Mouse (Mus musculus) midbrain, embryonic 14.5 days (tissue): ENCODE measurements around the gene Ybx3. TPM values are rescaled to one million over a fixed set of nuclear protein-coding genes. Genes with fewer than 3 reads are reported as not detected.

ENCODE experiments used
- ATAC-seq: fragments of 200-750 bp; cut with Nextera tagmentation; 2 replicates; pipeline ENCODE4 v1.8.0; 2017; ENCODE audit warnings: moderate number of reproducible peaks, moderate library complexity; ENCODE audit not compliant: low FRiP score, low TSS enrichment
- DNase-seq: peaks from one replicate; pipeline ENCODE4 v3.0.0-alpha.2; 2015
- H3K27ac ChIP-seq: fragments of 300-500 bp; sonication (generic); replicated peaks from 2 replicates; pipeline ENCODE4 v1.5.1; 2014; ENCODE audit warnings: mild to moderate bottlenecking, low read depth, low read length, moderate library complexity
- H3K27me3 ChIP-seq: fragments of 300-500 bp; sonication (generic); 2 replicates; pipeline ENCODE4 v1.6.1; 2014; ENCODE audit warnings: low read length, control low read depth, mixed read lengths; ENCODE audit not compliant: control insufficient read depth, insufficient read depth
- H3K36me3 ChIP-seq: fragments of 300-500 bp; sonication (generic); 2 replicates; pipeline ENCODE4 v1.6.1; 2014; ENCODE audit warnings: low read length, control low read depth; ENCODE audit not compliant: control insufficient read depth, insufficient read depth
- H3K4me1 ChIP-seq: fragments of 300-500 bp; sonication (generic); 2 replicates; pipeline ENCODE4 v1.6.1; 2014; ENCODE audit warnings: mild to moderate bottlenecking, antibody characterized with exemption, low read length, control low read depth; ENCODE audit not compliant: control insufficient read depth, insufficient read depth
- H3K4me2 ChIP-seq: fragments of 300-500 bp; sonication (generic); 2 replicates; pipeline ENCODE4 v1.6.1; 2014; ENCODE audit warnings: mild to moderate bottlenecking, low read length, moderate library complexity
- H3K4me3 ChIP-seq: fragments of 300-500 bp; sonication (generic); replicated peaks from 2 replicates; pipeline ENCODE4 v1.5.1; 2014; ENCODE audit warnings: low read depth, low read length
- H3K9ac ChIP-seq: fragments of 300-500 bp; sonication (generic); replicated peaks from 2 replicates; pipeline ENCODE4 v1.6.1; 2014; ENCODE audit warnings: mild to moderate bottlenecking, low read length, moderate library complexity
- H3K9me3 ChIP-seq: fragments of 300-500 bp; sonication (generic); 2 replicates; pipeline ENCODE4 v1.6.1; 2016; ENCODE audit warnings: low read length, control low read depth, mixed read lengths; ENCODE audit not compliant: control insufficient read depth
- WGBS: fragments of 180-500 bp; shearing (Covaris S2); extraction: QIAGEN DNeasy Blood & Tissue Kit; methylation state at CpG from one replicate; pipeline ENCODE4 v1.1.7; 2014; 5-methylcytosine and 5-hydroxymethylcytosine counted together
- polyA plus RNA-seq: library from polyadenylated mRNA; unstranded; fragments of >200 nt; fragmentation: Nextera tagmentation; extraction: Ambion mirVana; gene quantifications from 2 replicates; pipeline ENCODE4 v1.2.1, GENCODE M21; 2014

Ybx3 gene
- polyA plus RNA-seq, 1 experiment from 2014 or later: 32.8 TPM

DNA sequence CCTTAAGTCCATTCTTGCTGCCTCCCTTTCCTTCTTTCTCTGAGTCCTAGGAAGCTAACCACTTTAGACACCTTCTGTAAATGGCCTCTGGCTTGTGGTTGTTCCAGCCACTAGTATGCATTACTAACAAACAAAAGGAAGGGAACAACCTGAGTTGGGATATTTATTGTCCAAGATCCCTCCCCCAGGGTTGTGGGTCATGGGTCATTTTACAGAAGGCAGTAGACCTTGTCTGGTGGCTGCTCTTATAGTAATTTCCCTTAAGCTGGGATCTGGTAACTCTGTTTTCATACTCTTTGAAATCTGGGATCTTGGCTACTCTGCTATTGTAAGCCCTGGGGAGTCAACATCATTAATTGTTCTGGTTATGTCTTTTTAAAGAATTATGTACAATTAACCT lies 18.7 kb upstream of the Ybx3 start:
- H3K36me3 ChIP-seq: no peaks in the 10 kb centered on the region
- H3K4me3 ChIP-seq: no peak overlapping the region
- no peak overlapping the region for H3K9ac ChIP-seq
- no peaks in the 10 kb centered on the region for H3K4me1 ChIP-seq
- H3K9me3 ChIP-seq: no peaks in the 10 kb centered on the region
- no peaks in the 10 kb centered on the region for H3K27me3 ChIP-seq
- no peak overlapping the region for H3K27ac ChIP-seq
- H3K4me2 ChIP-seq: no peak overlapping the region
- ATAC-seq: no peak
- no peak for DNase-seq

DNA sequence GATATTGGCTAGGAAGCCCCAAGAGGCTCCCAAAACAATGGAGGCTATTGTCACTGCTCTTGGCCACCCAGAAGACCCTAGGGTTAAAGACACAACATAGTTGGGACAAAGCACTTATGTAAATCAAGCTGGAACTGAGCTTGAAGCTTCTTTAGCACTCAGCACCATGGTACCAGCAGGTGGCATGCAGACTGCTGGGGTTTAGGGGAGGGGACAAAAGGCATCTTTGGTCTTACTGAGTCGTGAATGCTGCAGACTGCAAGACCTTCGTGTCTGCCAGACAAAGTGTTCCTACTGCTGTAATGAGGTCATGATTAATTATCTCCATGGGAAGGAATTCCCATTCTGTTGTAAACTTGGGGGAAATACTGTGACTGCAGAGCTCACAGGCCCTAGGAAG lies 17.6 kb upstream of the Ybx3 start:
- DNase-seq (no peak), ATAC-seq (no peak)
- Histone ChIP-seq H3K4me1 (no peaks in the 10 kb centered on the region), H3K9ac (no peak overlapping the region), H3K36me3 (no peaks in the 10 kb centered on the region), H3K9me3 (no peaks in the 10 kb centered on the region), H3K27me3 (no peaks in the 10 kb centered on the region), H3K27ac (no peak overlapping the region), H3K4me2 (no peak overlapping the region), H3K4me3 (no peak overlapping the region)
- 0% methylated on average over 2 of the region's 2 CpGs for WGBS

DNA sequence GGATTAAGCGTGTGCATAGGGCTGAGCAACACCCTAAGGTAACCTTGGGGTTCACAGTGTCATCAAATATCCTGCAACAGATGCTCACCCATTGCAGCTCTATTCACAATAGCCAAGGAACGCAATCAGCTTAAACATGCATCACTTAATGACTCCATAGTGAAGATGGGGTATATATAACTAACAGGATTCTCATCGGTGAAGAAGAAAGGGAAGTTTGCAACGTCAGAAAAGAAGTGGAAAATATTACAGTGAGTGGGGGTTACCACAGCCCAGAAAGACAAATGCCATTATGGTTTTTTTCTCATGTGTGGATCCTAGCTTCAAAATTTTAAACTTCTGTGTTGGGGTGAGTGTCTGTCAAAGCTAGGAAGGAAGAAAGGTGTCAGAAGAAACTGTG lies 16.9 kb upstream of the Ybx3 start:
- H3K4me2 ChIP-seq: no peak overlapping the region
- H3K27ac ChIP-seq: no peak overlapping the region
- no peak for ATAC-seq
- WGBS: 86% methylated on average over 4 of the region's 4 CpGs
- no peaks in the 10 kb centered on the region for H3K36me3 ChIP-seq
- DNase-seq: no peak
- H3K9ac ChIP-seq: no peak overlapping the region
- H3K4me1 ChIP-seq: no peaks in the 10 kb centered on the region
- no peaks in the 10 kb centered on the region for H3K9me3 ChIP-seq
- no peak overlapping the region for H3K4me3 ChIP-seq
- no peaks in the 10 kb centered on the region for H3K27me3 ChIP-seq

DNA sequence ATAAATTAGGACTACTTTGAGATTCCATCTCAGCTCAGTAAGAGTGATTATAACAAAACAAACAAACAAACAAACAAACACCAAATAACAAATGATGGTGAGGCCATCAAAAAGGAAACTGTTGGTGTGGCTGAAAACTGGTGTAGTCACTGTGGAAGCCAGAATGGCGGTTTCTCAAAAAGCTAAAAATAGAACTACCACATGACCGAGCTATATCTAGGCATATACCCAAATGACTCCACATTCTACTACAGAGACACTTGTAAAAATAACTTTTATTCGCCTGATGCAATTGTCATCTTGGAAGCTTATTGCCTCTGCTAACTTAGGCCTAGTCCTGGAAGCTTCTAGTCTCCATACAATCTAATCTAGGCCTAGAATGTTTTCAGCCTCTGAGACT lies 16.0 kb upstream of the Ybx3 start:
- no peaks in the 10 kb centered on the region for H3K27me3 ChIP-seq
- H3K9me3 ChIP-seq: no peaks in the 10 kb centered on the region
- ATAC-seq (no peak), DNase-seq (no peak)
- H3K4me1 ChIP-seq: no peaks in the 10 kb centered on the region
- no peak overlapping the region for H3K9ac ChIP-seq
- 93% methylated on average over 3 of the region's 3 CpGs for WGBS
- H3K27ac ChIP-seq: no peak overlapping the region
- no peaks in the 10 kb centered on the region for H3K36me3 ChIP-seq
- no peak overlapping the region for H3K4me2 ChIP-seq
- no peak overlapping the region for H3K4me3 ChIP-seq

DNA sequence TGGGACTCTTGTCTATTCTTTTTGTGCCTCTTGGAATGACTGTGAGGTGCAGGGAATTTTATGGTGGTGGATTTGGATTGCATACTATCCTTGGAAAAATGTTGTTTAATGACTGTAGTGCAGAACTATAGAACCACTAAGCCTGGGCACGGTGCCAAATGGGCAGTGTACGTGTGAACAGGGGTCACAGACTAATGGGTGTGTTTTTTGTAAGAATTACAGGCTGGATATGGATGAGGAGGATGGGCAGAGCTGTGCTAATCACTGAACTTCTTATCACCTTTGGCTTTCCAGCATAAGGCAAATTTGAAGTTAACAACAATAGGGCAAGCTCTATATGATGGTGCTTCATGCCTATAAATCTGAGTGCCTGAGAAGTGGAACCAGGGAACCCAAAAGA lies 14.8 kb upstream of the Ybx3 start:
- no peak overlapping the region for H3K4me2 ChIP-seq
- H3K4me1 ChIP-seq: no peaks in the 10 kb centered on the region
- no peak for DNase-seq
- no peaks in the 10 kb centered on the region for H3K27me3 ChIP-seq
- WGBS: 67% methylated on average over 2 of the region's 2 CpGs
- ATAC-seq: no peak
- no peaks in the 10 kb centered on the region for H3K9me3 ChIP-seq
- no peak overlapping the region for H3K27ac ChIP-seq
- no peak overlapping the region for H3K4me3 ChIP-seq
- no peaks in the 10 kb centered on the region for H3K36me3 ChIP-seq
- H3K9ac ChIP-seq: no peak overlapping the region

DNA sequence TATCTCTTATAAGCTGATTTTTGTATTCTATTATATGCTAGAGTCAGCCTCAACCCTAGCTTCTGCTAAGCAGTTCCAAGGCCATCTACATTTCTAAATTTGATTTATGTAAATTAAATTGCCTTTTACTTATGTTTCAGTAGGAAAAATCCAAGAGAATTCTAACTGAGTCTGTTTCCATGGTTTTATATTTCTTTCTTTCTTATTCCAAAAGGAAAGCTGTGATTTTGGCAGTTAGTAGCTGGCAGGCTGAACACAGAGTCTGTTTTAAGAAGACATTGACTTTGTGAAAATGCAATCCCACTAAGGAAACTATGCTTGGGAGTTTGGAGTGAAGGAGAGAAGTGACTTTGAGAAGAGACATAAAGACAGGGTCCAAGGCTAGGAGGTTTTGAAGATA lies 14.3 kb upstream of the Ybx3 start:
- ATAC-seq: no peak
- no peak overlapping the region for H3K27ac ChIP-seq
- DNase-seq: no peak
- no peaks in the 10 kb centered on the region for H3K27me3 ChIP-seq
- no peak overlapping the region for H3K4me3 ChIP-seq
- H3K4me2 ChIP-seq: no peak overlapping the region
- H3K4me1 ChIP-seq: no peaks in the 10 kb centered on the region
- H3K36me3 ChIP-seq: no peaks in the 10 kb centered on the region
- no peak overlapping the region for H3K9ac ChIP-seq
- no peaks in the 10 kb centered on the region for H3K9me3 ChIP-seq

DNA sequence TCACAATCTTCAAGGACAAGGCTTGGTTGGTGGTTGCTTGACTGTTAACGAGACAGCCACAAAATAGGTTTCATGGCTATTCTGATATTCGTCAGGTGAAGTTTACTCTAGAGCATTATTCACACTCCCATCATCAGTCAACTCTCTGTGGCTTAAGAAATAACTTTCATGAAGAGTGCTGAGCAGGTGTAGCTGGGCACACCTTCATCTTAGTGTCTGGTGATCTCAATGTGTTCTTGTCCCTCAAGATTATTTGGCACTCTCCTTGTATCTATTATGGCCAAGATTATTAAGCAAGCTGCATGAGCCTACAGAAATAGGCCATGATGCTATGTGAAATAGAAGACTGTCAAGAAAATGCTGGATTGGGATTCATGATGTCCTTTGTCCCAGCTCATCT lies 13.0 kb upstream of the Ybx3 start:
- 95% methylated on average over 2 of the region's 2 CpGs for WGBS
- Histone ChIP-seq H3K9me3 (no peaks in the 10 kb centered on the region), H3K4me3 (no peak overlapping the region), H3K27ac (no peak overlapping the region), H3K4me2 (no peak overlapping the region), H3K27me3 (no peaks in the 10 kb centered on the region), H3K36me3 (no peaks in the 10 kb centered on the region), H3K9ac (no peak overlapping the region), H3K4me1 (no peaks in the 10 kb centered on the region)
- no peak for DNase-seq
- ATAC-seq: no peak

DNA sequence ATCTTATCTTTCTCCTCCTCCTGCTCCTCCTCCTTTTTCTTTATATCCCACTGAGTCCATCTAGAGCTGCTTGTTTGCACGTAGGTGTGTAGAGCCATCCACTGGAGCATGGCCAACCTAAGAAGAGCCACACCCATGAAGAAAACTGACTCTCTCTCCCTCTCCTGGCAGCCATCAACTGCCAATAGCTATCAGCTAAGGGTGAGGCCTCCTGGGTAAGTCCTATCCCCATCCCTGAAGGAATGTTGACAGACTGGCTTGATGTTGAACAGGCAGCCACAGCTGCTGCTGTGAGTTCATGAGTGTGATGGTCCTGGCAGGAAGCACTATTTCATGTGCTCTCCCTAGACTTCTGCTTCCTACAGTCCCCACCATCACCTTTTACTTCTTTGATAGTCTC lies 8.4 kb upstream of the Ybx3 start:
- Histone ChIP-seq H3K36me3 (no peaks in the 10 kb centered on the region), H3K27ac (no peak overlapping the region), H3K4me1 (no peaks in the 10 kb centered on the region), H3K9me3 (no peaks in the 10 kb centered on the region), H3K4me2 (no peak overlapping the region), H3K27me3 (no peaks in the 10 kb centered on the region), H3K4me3 (no peak overlapping the region), H3K9ac (no peak overlapping the region)
- WGBS: 59% methylated on average over 1 of the region's 1 CpGs
- no peak for ATAC-seq
- no peak for DNase-seq

DNA sequence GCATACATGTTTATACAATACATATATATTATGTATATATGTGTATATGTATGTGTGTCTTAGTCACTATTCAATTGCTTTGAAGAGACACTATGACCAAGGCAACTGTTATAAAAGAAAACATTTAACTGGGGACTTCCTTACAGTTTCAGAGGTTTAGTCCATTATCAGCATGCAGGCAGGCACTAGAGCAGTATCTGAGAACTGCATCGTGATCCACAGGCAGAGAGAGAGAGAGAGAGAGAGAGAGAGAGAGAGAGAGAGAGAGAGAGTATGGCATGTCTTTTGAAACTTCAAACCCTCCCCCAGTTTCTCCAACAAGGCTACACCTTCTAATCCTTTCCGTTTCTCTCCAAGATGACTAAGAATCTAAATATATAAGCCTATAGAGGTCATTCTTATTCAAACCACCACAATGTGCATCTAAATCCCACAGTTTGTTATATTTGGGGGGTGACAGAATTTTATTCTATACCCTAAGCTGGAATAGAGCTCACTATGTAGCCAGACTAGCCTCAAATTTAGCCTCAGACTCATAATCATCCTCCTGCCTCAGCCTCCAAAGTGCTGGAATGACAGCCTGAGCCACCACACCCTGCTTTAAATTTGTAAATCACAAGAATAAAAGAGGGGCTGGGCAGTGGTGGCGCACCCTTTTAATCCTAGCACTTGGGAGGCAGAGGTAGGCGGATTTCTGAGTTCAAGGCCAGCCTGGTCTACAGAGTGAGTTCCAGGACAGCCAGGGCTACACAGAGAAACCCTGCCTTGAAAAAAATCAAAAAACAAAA lies 5.8 kb upstream of the Ybx3 start:
- no peak overlapping the region for H3K27ac ChIP-seq
- 76% methylated on average over 4 of the region's 4 CpGs for WGBS
- no peak for ATAC-seq

More for the DNA sequence above, 5.8 kb upstream of the Ybx3 start:
- Histone ChIP-seq H3K9ac (no peak overlapping the region), H3K4me2 (no peak overlapping the region), H3K4me1 (no peaks in the 10 kb centered on the region), H3K9me3 (no peaks in the 10 kb centered on the region), H3K36me3 (no peaks in the 10 kb centered on the region), H3K4me3 (no peak overlapping the region), H3K27me3 (0 out of 2 replicates have a peak, but pooled peaks cover 4% of the 10 kb centered on the region)
- no peak for DNase-seq
